Mouse (Mus musculus): ENCODE results near the gene Mtln. TPM values are rescaled to one million over a fixed set of nuclear protein-coding genes. Genes with fewer than 3 reads are reported as not detected.

Mtln gene
- polyA plus RNA-seq, 1 experiment from 2014 or later = 50.4 TPM

DNA sequence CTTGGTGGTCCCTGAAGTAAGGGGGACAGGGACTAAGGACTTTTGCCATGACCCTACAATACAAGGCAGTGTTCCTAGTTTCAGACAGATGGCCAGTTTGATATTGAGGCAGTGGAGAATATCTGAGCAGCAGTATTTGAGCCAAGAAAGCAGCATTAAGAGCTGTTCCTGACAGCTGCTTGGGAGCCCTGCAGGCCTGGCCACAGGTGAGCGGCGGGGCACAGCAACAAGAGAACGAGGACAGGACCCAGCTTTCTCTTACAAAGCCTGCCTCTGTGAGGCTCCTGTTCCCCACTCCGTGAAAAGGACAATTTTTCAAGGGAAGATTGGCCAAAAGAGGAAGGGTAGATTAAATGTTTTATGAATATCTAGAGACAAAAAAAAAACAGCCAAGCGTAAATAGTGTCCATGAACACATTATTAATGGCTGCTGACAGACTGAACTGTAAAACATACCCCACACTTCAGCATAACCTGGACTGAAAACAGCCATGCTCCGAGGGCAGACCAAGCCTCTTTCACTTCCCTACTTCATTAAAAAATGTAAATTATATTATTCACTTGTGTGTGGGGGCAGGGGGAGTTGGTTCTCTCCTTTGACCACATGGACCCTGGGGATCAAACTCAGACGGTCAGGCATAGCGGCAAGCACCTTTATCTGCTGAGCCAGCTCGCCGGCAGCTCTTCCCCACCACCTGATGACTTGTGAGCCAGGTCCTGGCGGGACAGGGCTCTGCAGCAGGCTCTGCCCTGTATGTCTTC is 40.3 kb downstream of the Mtln start:
- no peak overlapping the region for H3K9ac ChIP-seq (ENCODE audit: low read length)
- no peaks in the 10 kb centered on the region for H3K4me1 ChIP-seq (ENCODE audit: control insufficient read depth in 2 of 2, insufficient read depth in 2 of 2, low read length in 2 of 2)
- no peak for ATAC-seq (ENCODE audit: insufficient number of reproducible peaks, insufficient read depth, low FRiP score, low read depth)
- H3K4me2 ChIP-seq (ENCODE audit: low read length) = no peak overlapping the region
- no peaks in the 10 kb centered on the region for H3K36me3 ChIP-seq (ENCODE audit: control insufficient read depth, insufficient read depth, low read length)
- H3K4me3 ChIP-seq (ENCODE audit: control insufficient read depth in 1 of 2, insufficient read depth in 1 of 2, low read depth in 1 of 2, low read length in 2 of 2) = no peak overlapping the region
- no peaks in the 10 kb centered on the region for H3K9me3 ChIP-seq (ENCODE audit: control insufficient read depth, low read length)
- H3K27me3 ChIP-seq (ENCODE audit: control insufficient read depth, insufficient read depth, low read length) = no peaks in the 10 kb centered on the region
- no peak overlapping the region for H3K27ac ChIP-seq (replicated peaks in 1 of 2; ENCODE audit: control insufficient read depth in 1 of 2, insufficient read depth in 1 of 2, low read depth in 2 of 2, low read length in 2 of 2)
- 67% methylated on average over 11 of the region's 11 CpGs for WGBS

DNA sequence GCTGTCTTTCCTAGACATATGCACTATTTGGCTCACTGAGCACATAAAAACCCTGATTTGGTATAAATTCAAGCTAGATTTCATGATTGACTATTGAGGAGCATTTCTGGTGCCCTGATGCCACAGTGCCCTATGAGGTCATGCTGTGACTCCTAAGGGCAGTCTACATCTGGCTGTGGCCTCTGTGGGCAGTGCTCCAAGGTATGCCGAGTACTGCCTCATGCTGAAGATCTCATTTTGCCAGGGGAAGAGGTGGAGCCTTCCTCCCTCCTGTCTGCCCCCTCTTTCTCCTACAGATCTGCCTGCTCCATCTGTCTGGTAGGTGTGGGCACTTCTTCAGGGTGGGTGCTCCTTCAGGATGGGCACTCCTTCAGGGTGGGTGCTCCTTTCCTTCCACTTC is 42.9 kb downstream of the Mtln start:
- H3K27me3 ChIP-seq (ENCODE audit: control insufficient read depth, insufficient read depth, low read length) = no peaks in the 10 kb centered on the region
- WGBS = 20% methylated on average over 1 of the region's 1 CpGs
- no peaks in the 10 kb centered on the region for H3K4me1 ChIP-seq (ENCODE audit: control insufficient read depth in 2 of 2, insufficient read depth in 2 of 2, low read length in 2 of 2)
- no peak overlapping the region for H3K4me3 ChIP-seq (ENCODE audit: control insufficient read depth in 1 of 2, insufficient read depth in 1 of 2, low read depth in 1 of 2, low read length in 2 of 2)
- H3K36me3 ChIP-seq (ENCODE audit: control insufficient read depth, insufficient read depth, low read length) = 0 out of 2 replicates have a peak, but pooled peaks cover 8% of the 10 kb centered on the region
- no peak overlapping the region for H3K4me2 ChIP-seq (ENCODE audit: low read length)
- no peak overlapping the region for H3K27ac ChIP-seq (replicated peaks in 1 of 2; ENCODE audit: control insufficient read depth in 1 of 2, insufficient read depth in 1 of 2, low read depth in 2 of 2, low read length in 2 of 2)
- no peak for ATAC-seq (ENCODE audit: insufficient number of reproducible peaks, insufficient read depth, low FRiP score, low read depth)
- no peaks in the 10 kb centered on the region for H3K9me3 ChIP-seq (ENCODE audit: control insufficient read depth, low read length)
- H3K9ac ChIP-seq (ENCODE audit: low read length) = no peak overlapping the region

DNA sequence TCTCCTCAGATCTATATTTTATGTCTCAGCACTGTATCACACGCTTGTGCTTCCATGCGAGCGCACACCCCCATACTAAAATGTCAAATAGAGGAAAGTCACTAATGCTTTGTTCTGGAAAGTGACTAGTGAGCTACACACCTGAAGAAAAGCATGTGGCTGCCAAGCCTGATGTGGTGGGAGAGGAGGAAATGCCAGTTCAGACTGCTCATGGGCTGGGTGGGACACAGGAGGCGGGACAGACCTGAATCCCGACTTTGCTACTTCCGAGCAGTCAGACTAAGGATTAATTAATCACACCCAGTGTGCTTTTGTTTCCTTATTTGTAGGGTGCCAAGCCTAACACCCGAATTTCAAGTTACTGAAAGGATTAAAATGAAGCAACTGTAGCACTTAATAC is 44.0 kb downstream of the Mtln start:
- Histone ChIP-seq H3K9ac (ENCODE audit: low read length) (no peak overlapping the region), H3K27me3 (ENCODE audit: control insufficient read depth, insufficient read depth, low read length) (no peaks in the 10 kb centered on the region), H3K4me1 (ENCODE audit: control insufficient read depth in 2 of 2, insufficient read depth in 2 of 2, low read length in 2 of 2) (no peaks in the 10 kb centered on the region), H3K9me3 (ENCODE audit: control insufficient read depth, low read length) (no peaks in the 10 kb centered on the region), H3K4me2 (ENCODE audit: low read length) (no peak overlapping the region), H3K36me3 (ENCODE audit: control insufficient read depth, insufficient read depth, low read length) (0 out of 2 replicates have a peak, but pooled peaks cover 8% of the 10 kb centered on the region), H3K4me3 (ENCODE audit: control insufficient read depth in 1 of 2, insufficient read depth in 1 of 2, low read depth in 1 of 2, low read length in 2 of 2) (no peak overlapping the region), H3K27ac (replicated peaks in 1 of 2; ENCODE audit: control insufficient read depth in 1 of 2, insufficient read depth in 1 of 2, low read depth in 2 of 2, low read length in 2 of 2) (no peak overlapping the region)
- 70% methylated on average over 7 of the region's 7 CpGs for WGBS
- ATAC-seq (ENCODE audit: insufficient number of reproducible peaks, insufficient read depth, low FRiP score, low read depth) = no peak

DNA sequence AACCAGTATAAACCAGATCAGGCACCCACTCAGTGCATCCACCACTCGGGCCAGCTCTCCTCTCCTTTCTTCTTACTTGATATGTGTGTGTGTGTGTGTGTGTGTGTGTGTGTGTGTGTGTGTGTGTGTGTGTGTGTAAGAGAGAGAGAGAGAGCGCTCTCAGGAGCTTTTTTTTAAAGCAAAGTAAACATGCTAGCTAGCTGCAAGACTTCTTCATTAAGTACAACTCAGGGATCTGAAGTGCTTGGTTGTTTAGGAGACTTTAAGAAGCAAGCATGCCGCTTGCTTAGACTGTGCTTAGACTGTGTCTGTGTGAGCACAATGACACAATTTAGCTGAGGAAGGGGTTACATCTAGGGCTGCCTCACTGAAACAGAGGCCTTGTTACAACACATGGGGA is 49.7 kb downstream of the Mtln start:
- Histone ChIP-seq H3K4me2 (ENCODE audit: low read length) (no peak overlapping the region), H3K36me3 (ENCODE audit: control insufficient read depth, insufficient read depth, low read length) (0 out of 2 replicates have a peak, but pooled peaks cover 8% of the 10 kb centered on the region), H3K9me3 (ENCODE audit: control insufficient read depth, low read length) (no peaks in the 10 kb centered on the region), H3K9ac (ENCODE audit: low read length) (no peak overlapping the region), H3K27me3 (ENCODE audit: control insufficient read depth, insufficient read depth, low read length) (no peaks in the 10 kb centered on the region), H3K27ac (replicated peaks in 1 of 2; ENCODE audit: control insufficient read depth in 1 of 2, insufficient read depth in 1 of 2, low read depth in 2 of 2, low read length in 2 of 2) (no peak overlapping the region), H3K4me1 (ENCODE audit: control insufficient read depth in 2 of 2, insufficient read depth in 2 of 2, low read length in 2 of 2) (no peaks in the 10 kb centered on the region), H3K4me3 (ENCODE audit: control insufficient read depth in 1 of 2, insufficient read depth in 1 of 2, low read depth in 1 of 2, low read length in 2 of 2) (no peak overlapping the region)
- WGBS = 85% methylated on average over 3 of the region's 3 CpGs
- no peak for ATAC-seq (ENCODE audit: insufficient number of reproducible peaks, insufficient read depth, low FRiP score, low read depth)

Other genes with a start within 250 kb of the Mtln start
- gene Zfp661, start 205.4 kb downstream of the Mtln start, polyA plus RNA-seq (2014; fragmentation: Nextera tagmentation; extraction: Ambion mirVana) = 1.8 and 2.4 TPM in 2 replicates
- gene Mrps5, start 205.3 kb downstream of the Mtln start, polyA plus RNA-seq (2014; fragmentation: Nextera tagmentation; extraction: Ambion mirVana) = 122 and 132 TPM in 2 replicates
- gene Mal, start 135.8 kb downstream of the Mtln start, polyA plus RNA-seq (2014; fragmentation: Nextera tagmentation; extraction: Ambion mirVana) = 2.1 and 2.6 TPM in 2 replicates
- 7.2 and 8.3 TPM in 2 replicates for gene Mall, start 62.6 kb downstream of the Mtln start, polyA plus RNA-seq (2014; fragmentation: Nextera tagmentation; extraction: Ambion mirVana)
- gene Nphp1, start 3.6 kb downstream of the Mtln start, polyA plus RNA-seq (2014; fragmentation: Nextera tagmentation; extraction: Ambion mirVana) = 16.1 and 17.3 TPM in 2 replicates
- gene Bub1, start 39.4 kb upstream of the Mtln start, polyA plus RNA-seq (2014; fragmentation: Nextera tagmentation; extraction: Ambion mirVana) = 23.0 and 23.2 TPM in 2 replicates
- gene Acoxl, start 46.4 kb upstream of the Mtln start, polyA plus RNA-seq (2014; fragmentation: Nextera tagmentation; extraction: Ambion mirVana) = 0.19 and 0.26 TPM in 2 replicates